Mouse (Mus musculus) layer of hippocampus, adult 8-10 months (tissue): Measurements from ENCODE around the gene Gpr19. TPM values are rescaled to one million over a fixed set of nuclear protein-coding genes. Genes with fewer than 3 reads are reported as not detected.

Experiments
- DNase-seq, 2 experiments: peaks; one replicate each; pipeline ENCODE4 v3.0.0; 2022; ENCODE audit warnings: low spot score in 2 of 2
- total RNA-seq, 4 experiments: library from RNA; stranded (reverse); gene quantifications; 2 replicates each; pipeline ENCODE4 v1.2.4; 2022

Gpr19 gene
- total RNA-seq, 4 experiments from 2014 or later: 25.3 to 28.9 (median 27.3) TPM

GRCm38 (mm10) chr6:134887711-134888449, 10.5 kb downstream of the Gpr19 start:
- DNase-seq: peak; percentile 83 to 91

DNA sequence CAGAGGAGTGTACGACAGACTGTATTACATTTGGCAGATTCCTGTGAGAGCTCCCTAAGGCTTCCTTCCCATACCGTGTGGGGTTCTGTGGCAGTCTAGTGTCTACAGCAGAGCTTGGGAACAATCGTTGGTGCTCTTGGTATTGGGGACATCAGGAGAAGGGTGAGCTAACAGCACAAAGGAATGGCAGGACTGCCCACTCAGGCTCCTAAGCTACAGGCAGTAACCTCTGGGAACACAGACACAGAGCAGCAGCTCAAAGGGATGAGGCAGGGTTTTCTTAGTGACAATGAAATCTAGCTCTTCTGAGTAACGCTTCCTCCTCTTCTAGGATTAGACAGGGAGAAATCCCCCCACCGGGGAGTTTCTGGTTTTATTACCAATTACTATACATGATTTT, 11.4 kb downstream of the Gpr19 start:
- DNase-seq: peak; percentile 23 to 42

DNA sequence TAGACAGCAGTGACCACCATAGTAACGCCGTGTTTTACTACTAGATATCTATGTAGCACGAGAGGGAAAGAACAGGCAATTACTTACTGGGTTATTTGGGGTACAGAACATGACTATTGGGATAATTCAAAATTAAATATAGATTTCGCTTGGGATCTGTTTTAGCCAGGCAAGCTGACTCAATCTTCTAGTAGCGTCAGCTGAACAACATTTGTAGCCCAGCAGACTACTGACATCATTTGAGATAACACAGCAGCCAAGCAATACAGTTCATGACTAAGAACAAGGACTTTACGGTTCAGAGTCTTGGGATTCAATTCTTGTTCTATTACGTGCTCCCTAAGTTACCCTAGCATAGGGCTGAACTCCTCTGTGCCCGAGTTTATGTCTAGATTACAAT, 11.9 kb downstream of the Gpr19 start:
- no peak for DNase-seq

- no peak for DNase-seq
Measured at GRCm38 (mm10) chr6:134885515-134885914, 12.9 kb downstream of the Gpr19 start.

GRCm38 (mm10) chr6:134883661-134884060, 14.7 kb downstream of the Gpr19 start:
- no peak for DNase-seq

DNA sequence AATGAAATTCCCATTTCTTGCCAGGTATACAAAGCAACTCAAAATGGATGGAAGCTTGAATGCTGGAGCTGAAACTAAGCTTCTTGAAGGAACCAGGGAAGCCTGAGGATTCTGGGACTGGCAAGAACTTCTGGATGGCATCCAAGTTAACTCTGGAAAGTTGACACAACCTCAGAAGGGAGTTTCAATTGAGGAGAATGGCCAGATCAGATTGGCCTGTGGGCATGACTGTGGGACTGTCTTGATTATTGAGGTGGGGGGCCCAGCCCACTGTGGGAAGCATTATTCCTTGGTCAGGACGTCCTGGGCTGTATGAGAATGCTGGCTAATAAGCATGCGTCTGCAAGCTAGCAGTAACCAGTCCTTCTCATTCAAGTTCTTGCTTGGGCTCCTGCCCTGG, 18.3 kb downstream of the Gpr19 start:
- DNase-seq: no peak

- no peak for DNase-seq
Measured at GRCm38 (mm10) chr6:134879556-134879955, 18.8 kb downstream of the Gpr19 start.

- no peak for DNase-seq
Measured at GRCm38 (mm10) chr6:134877892-134878291, 20.5 kb downstream of the Gpr19 start.

GRCm38 (mm10) chr6:134877276-134877675, 21.1 kb downstream of the Gpr19 start:
- no peak for DNase-seq

DNA sequence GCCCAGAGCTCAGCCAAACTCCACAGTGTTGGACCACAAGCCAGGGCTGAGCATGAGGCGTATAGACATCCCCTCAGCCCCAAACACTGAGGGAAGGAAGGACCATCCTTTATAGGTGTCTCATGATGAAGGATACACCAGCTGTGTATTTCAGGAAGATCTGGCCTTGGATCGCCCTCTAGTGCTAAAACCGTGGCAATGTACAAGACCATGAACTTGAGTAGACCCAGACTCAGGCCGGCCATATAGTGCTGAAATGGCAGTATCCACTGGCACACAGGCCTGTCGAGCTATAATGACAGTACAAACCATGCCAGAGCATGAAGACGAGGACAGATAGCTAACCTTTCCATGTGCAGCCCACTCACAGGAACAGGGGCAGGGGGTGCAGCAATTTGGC, 21.6 kb downstream of the Gpr19 start:
- DNase-seq: no peak

DNA sequence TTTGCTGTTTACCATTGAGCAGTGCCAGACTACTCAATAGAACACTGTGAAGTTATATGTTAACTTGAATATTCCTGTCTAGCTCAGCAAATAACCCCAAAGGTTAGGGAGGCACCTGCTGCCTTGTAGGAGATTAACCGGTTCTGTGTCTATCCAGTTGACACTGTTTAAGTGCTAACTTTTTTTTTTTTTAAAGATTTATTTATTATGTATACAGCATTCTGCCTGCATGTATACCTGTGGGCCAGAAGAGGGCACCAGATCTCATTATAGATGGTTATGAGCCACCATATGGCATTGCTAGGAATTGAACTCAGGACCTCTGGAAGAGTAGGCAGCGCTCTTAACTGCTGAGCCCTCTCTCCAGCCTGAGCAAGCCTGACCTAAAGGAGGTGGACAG, 25.4 kb downstream of the Gpr19 start:
- no peak for DNase-seq

- DNase-seq: no peak
Measured at GRCm38 (mm10) chr6:134872236-134872635, 26.1 kb downstream of the Gpr19 start.

GRCm38 (mm10) chr6:134870887-134871286, 27.5 kb downstream of the Gpr19 start:
- no peak for DNase-seq

- DNase-seq: no peak
Measured at GRCm38 (mm10) chr6:134870209-134870742, 28.1 kb downstream of the Gpr19 start.

GRCm38 (mm10) chr6:134867325-134867724, 31.1 kb downstream of the Gpr19 start:
- DNase-seq: no peak

- no peak for DNase-seq
Measured at GRCm38 (mm10) chr6:134866113-134866512, 32.3 kb downstream of the Gpr19 start.

DNA sequence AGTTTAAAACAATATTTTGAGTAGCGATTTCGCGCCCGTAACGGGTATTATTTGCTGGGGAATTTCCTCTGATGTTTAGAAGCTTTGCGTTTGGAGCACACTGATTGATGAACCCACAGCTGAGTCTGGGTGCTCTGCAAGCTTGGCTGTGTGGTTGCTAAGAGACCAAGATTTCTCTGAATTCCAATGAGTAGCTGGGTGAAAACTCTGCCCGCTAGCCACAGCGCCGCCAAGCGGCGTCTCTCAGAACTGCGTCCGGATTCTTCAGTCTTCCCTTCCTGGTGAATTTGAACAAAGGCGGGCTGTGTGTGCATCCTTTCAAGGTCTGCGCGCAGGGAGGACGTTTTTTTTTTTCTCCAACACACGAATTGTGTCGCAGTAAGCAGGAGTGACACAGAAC, 35.2 kb downstream of the Gpr19 start:
- DNase-seq: peak; percentile 95 to 99

DNA sequence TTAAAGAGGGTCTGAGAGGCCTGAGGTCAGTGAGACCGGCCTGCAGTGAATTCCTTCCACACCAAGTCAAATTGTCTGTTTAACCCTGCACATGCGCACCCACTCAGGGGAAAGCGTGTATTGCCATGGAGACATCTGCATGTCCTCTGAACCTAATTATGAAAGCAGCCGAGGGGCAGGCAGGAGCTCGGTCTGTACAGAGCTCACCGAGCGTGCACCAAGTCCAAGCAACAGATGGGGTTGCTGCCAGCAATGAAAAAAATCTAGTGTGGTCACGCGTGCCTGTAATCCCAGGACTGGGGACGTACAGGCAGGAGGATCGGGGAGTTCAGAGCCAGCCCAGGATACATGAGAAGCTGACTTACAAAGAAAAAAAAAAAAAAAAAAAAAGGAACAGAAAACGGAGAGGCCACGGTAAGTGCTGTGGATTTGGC, 35.7 kb downstream of the Gpr19 start:
- peak; percentile 31 to 36 for DNase-seq

- DNase-seq: no peak
Measured at GRCm38 (mm10) chr6:134861386-134861785, 37.0 kb downstream of the Gpr19 start.

GRCm38 (mm10) chr6:134860275-134860674, 38.1 kb downstream of the Gpr19 start:
- no peak for DNase-seq

GRCm38 (mm10) chr6:134859021-134859420, 39.4 kb downstream of the Gpr19 start:
- DNase-seq: no peak

DNA sequence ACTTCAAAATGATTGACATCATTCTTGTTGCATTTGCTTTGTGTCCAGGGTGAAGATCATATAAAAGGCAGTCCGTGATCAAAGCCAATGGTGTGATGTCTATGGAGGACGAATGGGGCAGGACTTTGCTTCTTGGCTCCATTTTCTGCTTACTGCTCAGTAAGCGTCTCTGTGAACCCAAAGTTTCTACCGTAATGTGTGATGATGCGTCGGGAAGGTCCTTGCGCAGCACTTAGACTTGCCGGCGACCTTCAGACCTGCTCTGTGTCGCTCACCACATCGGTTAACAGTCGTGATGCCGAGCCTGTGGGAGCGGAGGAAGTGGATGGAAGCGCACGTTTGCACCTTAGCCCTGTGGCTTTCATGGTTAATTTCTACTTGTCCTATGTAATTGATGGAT, 42.5 kb downstream of the Gpr19 start:
- DNase-seq: no peak

DNA sequence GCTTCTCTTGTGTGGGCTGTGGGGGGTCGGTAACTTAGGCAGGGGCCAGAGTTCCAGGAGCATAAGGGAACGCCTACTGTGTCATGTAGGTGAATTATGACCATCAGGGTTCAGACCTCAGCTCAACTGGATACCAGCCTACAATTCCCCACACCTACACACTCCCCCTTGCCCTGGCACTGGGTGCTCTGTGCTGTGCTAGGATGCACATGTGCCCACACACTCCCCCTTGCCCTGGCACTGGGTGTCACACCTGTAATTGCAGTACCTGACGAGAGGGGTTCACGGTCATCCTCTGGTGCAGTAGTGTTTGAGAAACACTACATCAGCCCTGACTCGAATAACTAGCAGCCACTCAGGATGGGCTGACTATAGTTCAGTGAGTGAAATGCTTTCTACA, 43.6 kb downstream of the Gpr19 start:
- DNase-seq: no peak
